Mouse (Mus musculus): Measurements from ENCODE around the gene Hspbp1.

DNA sequence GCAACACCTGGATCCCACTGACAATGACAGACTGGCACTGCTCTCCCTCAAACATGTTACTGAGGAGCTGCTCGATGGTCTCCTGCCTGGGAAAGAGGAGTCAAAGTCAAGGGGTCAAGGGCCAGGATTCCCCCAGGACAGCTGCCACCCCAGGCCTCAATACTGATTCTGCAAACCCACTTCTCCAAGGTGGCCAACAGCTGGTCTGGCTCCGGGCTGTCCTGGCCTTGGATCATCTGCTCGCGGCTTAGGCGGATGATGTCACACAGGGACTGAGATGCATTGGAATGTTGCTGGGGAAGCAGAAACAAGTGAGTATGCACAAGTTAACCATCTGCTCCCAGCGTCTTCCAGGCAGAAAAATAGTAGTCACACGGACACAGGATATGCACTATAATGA, 42.9 kb downstream of the Hspbp1 start:
- TF ChIP-seq POLR2A (IDR thresholded peaks at IDR 0.05; ENCODE audit: insufficient read depth, low read depth, low read length) (no peak), CTCF (IDR thresholded peaks at IDR 0.05; ENCODE audit: insufficient read depth, low read depth, low read length) (no peak)
